Mouse (Mus musculus): ENCODE measurements around the gene Rtkn. TPM values are rescaled to one million over a fixed set of nuclear protein-coding genes. Genes with fewer than 3 reads are reported as not detected.

Gene Rtkn
- polyA plus RNA-seq, 1 experiment from 2014 or later: 11.6 TPM

GRCm38 (mm10) chr6:83142886-83143285, 7.6 kb downstream of the Rtkn start:
- Histone ChIP-seq H3K9ac (ENCODE audit: low read length) (peak overlapping the region; percentile 79), H3K36me3 (ENCODE audit: control insufficient read depth, insufficient read depth, low read length) (peaks cover 19% of the 10 kb centered on the region), H3K27ac (replicated peaks in 1 of 2; ENCODE audit: control insufficient read depth in 1 of 2, insufficient read depth in 1 of 2, low read depth in 2 of 2, low read length in 2 of 2) (no peak overlapping the region), H3K4me1 (ENCODE audit: control insufficient read depth in 2 of 2, insufficient read depth in 2 of 2, low read length in 2 of 2) (peaks cover 18 to 26% of the 10 kb centered on the region in 2 experiments), H3K4me3 (ENCODE audit: control insufficient read depth in 1 of 2, insufficient read depth in 1 of 2, low read depth in 1 of 2, low read length in 2 of 2) (peak overlapping the region in 1 of 2 experiments; percentile 39; a peak in 1 of 4 replicates), H3K27me3 (ENCODE audit: control insufficient read depth, insufficient read depth, low read length) (no peaks in the 10 kb centered on the region), H3K9me3 (ENCODE audit: control insufficient read depth, low read length) (no peaks in the 10 kb centered on the region), H3K4me2 (ENCODE audit: low read length) (peak overlapping the region; percentile 82)
- WGBS: 41% methylated on average over 11 of the region's 11 CpGs
- no peak for ATAC-seq (ENCODE audit: insufficient number of reproducible peaks, insufficient read depth, low FRiP score, low read depth)

- H3K4me1 ChIP-seq (ENCODE audit: control insufficient read depth in 2 of 2, insufficient read depth in 2 of 2, low read length in 2 of 2): peaks cover 14 to 16% of the 10 kb centered on the region in 2 experiments
- H3K4me2 ChIP-seq (ENCODE audit: low read length): no peak overlapping the region
- no peak for ATAC-seq (ENCODE audit: insufficient number of reproducible peaks, insufficient read depth, low FRiP score, low read depth)
- no peaks in the 10 kb centered on the region for H3K27me3 ChIP-seq (ENCODE audit: control insufficient read depth, insufficient read depth, low read length)
- H3K9ac ChIP-seq (ENCODE audit: low read length): no peak overlapping the region
- peak overlapping the region in 1 of 2 experiments; percentile 48; a peak in 1 of 4 replicates for H3K27ac ChIP-seq (replicated peaks in 1 of 2; ENCODE audit: control insufficient read depth in 1 of 2, insufficient read depth in 1 of 2, low read depth in 2 of 2, low read length in 2 of 2)
- 62% methylated on average over 2 of the region's 2 CpGs for WGBS
- no peak overlapping the region for H3K4me3 ChIP-seq (ENCODE audit: control insufficient read depth in 1 of 2, insufficient read depth in 1 of 2, low read depth in 1 of 2, low read length in 2 of 2)
- peaks cover 41% of the 10 kb centered on the region for H3K36me3 ChIP-seq (ENCODE audit: control insufficient read depth, insufficient read depth, low read length)
- H3K9me3 ChIP-seq (ENCODE audit: control insufficient read depth, low read length): no peaks in the 10 kb centered on the region
These were observed 9.9 kb downstream of the Rtkn start for GRCm38 (mm10) chr6:83145209-83145608.

GRCm38 (mm10) chr6:83145805-83146204, 10.5 kb downstream of the Rtkn start:
- no peak overlapping the region for H3K4me2 ChIP-seq (ENCODE audit: low read length)

GRCm38 (mm10) chr6:83147280-83147679, 12.0 kb downstream of the Rtkn start:
- H3K27me3 ChIP-seq (ENCODE audit: control insufficient read depth, insufficient read depth, low read length): no peaks in the 10 kb centered on the region
- no peak for ATAC-seq (ENCODE audit: insufficient number of reproducible peaks, insufficient read depth, low FRiP score, low read depth)
- no peak overlapping the region for H3K27ac ChIP-seq (replicated peaks in 1 of 2; ENCODE audit: control insufficient read depth in 1 of 2, insufficient read depth in 1 of 2, low read depth in 2 of 2, low read length in 2 of 2)
- peaks cover 5 to 12% of the 10 kb centered on the region in 2 experiments; a peak in 2 of 4 replicates for H3K4me1 ChIP-seq (ENCODE audit: control insufficient read depth in 2 of 2, insufficient read depth in 2 of 2, low read length in 2 of 2)
- WGBS: 56% methylated on average over 7 of the region's 7 CpGs
- H3K36me3 ChIP-seq (ENCODE audit: control insufficient read depth, insufficient read depth, low read length): peaks cover 50% of the 10 kb centered on the region
- H3K4me3 ChIP-seq (ENCODE audit: control insufficient read depth in 1 of 2, insufficient read depth in 1 of 2, low read depth in 1 of 2, low read length in 2 of 2): no peak overlapping the region
- no peaks in the 10 kb centered on the region for H3K9me3 ChIP-seq (ENCODE audit: control insufficient read depth, low read length)
- no peak overlapping the region for H3K4me2 ChIP-seq (ENCODE audit: low read length)
- H3K9ac ChIP-seq (ENCODE audit: low read length): no peak overlapping the region

More at GRCm38 (mm10) chr6:83145805-83146204, 10.5 kb downstream of the Rtkn start:
- Histone ChIP-seq H3K4me1 (ENCODE audit: control insufficient read depth in 2 of 2, insufficient read depth in 2 of 2, low read length in 2 of 2) (peaks cover 14 to 16% of the 10 kb centered on the region in 2 experiments), H3K36me3 (ENCODE audit: control insufficient read depth, insufficient read depth, low read length) (peaks cover 41% of the 10 kb centered on the region), H3K27ac (replicated peaks in 1 of 2; ENCODE audit: control insufficient read depth in 1 of 2, insufficient read depth in 1 of 2, low read depth in 2 of 2, low read length in 2 of 2) (peak overlapping the region; percentile 34 to 48), H3K27me3 (ENCODE audit: control insufficient read depth, insufficient read depth, low read length) (no peaks in the 10 kb centered on the region), H3K4me3 (ENCODE audit: control insufficient read depth in 1 of 2, insufficient read depth in 1 of 2, low read depth in 1 of 2, low read length in 2 of 2) (no peak overlapping the region), H3K9ac (ENCODE audit: low read length) (no peak overlapping the region), H3K9me3 (ENCODE audit: control insufficient read depth, low read length) (no peaks in the 10 kb centered on the region)
- WGBS: 55% methylated on average over 9 of the region's 9 CpGs
- no peak for ATAC-seq (ENCODE audit: insufficient number of reproducible peaks, insufficient read depth, low FRiP score, low read depth)

- no peaks in the 10 kb centered on the region for H3K27me3 ChIP-seq (ENCODE audit: control insufficient read depth, insufficient read depth, low read length)
- no peak overlapping the region for H3K4me2 ChIP-seq (ENCODE audit: low read length)
- 28% methylated on average over 8 of the region's 8 CpGs for WGBS
- H3K36me3 ChIP-seq (ENCODE audit: control insufficient read depth, insufficient read depth, low read length): peaks cover 53% of the 10 kb centered on the region
- no peak overlapping the region for H3K9ac ChIP-seq (ENCODE audit: low read length)
- H3K27ac ChIP-seq (replicated peaks in 1 of 2; ENCODE audit: control insufficient read depth in 1 of 2, insufficient read depth in 1 of 2, low read depth in 2 of 2, low read length in 2 of 2): no peak overlapping the region
- no peak overlapping the region for H3K4me3 ChIP-seq (ENCODE audit: control insufficient read depth in 1 of 2, insufficient read depth in 1 of 2, low read depth in 1 of 2, low read length in 2 of 2)
- no peaks in the 10 kb centered on the region for H3K9me3 ChIP-seq (ENCODE audit: control insufficient read depth, low read length)
- no peak for ATAC-seq (ENCODE audit: insufficient number of reproducible peaks, insufficient read depth, low FRiP score, low read depth)
- H3K4me1 ChIP-seq (ENCODE audit: control insufficient read depth in 2 of 2, insufficient read depth in 2 of 2, low read length in 2 of 2): peaks cover 5% of the 10 kb centered on the region in 2 experiments; a peak in 2 of 4 replicates
These were observed 16.5 kb downstream of the Rtkn start for GRCm38 (mm10) chr6:83151721-83152120.

- H3K4me1 ChIP-seq (ENCODE audit: control insufficient read depth in 2 of 2, insufficient read depth in 2 of 2, low read length in 2 of 2): peaks cover 5% of the 10 kb centered on the region in 2 experiments; a peak in 2 of 4 replicates
- H3K27ac ChIP-seq (replicated peaks in 1 of 2; ENCODE audit: control insufficient read depth in 1 of 2, insufficient read depth in 1 of 2, low read depth in 2 of 2, low read length in 2 of 2): no peak overlapping the region
- no peak overlapping the region for H3K9ac ChIP-seq (ENCODE audit: low read length)
- WGBS: 84% methylated on average over 12 of the region's 12 CpGs
- no peak overlapping the region for H3K4me3 ChIP-seq (ENCODE audit: control insufficient read depth in 1 of 2, insufficient read depth in 1 of 2, low read depth in 1 of 2, low read length in 2 of 2)
- H3K9me3 ChIP-seq (ENCODE audit: control insufficient read depth, low read length): no peaks in the 10 kb centered on the region
- peak; percentile 15; the same call in 1 of the 2 replicates for ATAC-seq (ENCODE audit: insufficient number of reproducible peaks, insufficient read depth, low FRiP score, low read depth)
- no peaks in the 10 kb centered on the region for H3K27me3 ChIP-seq (ENCODE audit: control insufficient read depth, insufficient read depth, low read length)
- no peak overlapping the region for H3K4me2 ChIP-seq (ENCODE audit: low read length)
- peaks cover 40% of the 10 kb centered on the region for H3K36me3 ChIP-seq (ENCODE audit: control insufficient read depth, insufficient read depth, low read length)
These were observed 17.8 kb downstream of the Rtkn start for GRCm38 (mm10) chr6:83153038-83153437.

GRCm38 (mm10) chr6:83153485-83153884, 18.2 kb downstream of the Rtkn start:
- Histone ChIP-seq H3K4me3 (ENCODE audit: control insufficient read depth in 1 of 2, insufficient read depth in 1 of 2, low read depth in 1 of 2, low read length in 2 of 2) (no peak overlapping the region), H3K9ac (ENCODE audit: low read length) (no peak overlapping the region), H3K4me1 (ENCODE audit: control insufficient read depth in 2 of 2, insufficient read depth in 2 of 2, low read length in 2 of 2) (peaks cover 5% of the 10 kb centered on the region in 2 experiments; a peak in 2 of 4 replicates), H3K36me3 (ENCODE audit: control insufficient read depth, insufficient read depth, low read length) (peaks cover 35% of the 10 kb centered on the region), H3K4me2 (ENCODE audit: low read length) (no peak overlapping the region), H3K27me3 (ENCODE audit: control insufficient read depth, insufficient read depth, low read length) (no peaks in the 10 kb centered on the region), H3K27ac (replicated peaks in 1 of 2; ENCODE audit: control insufficient read depth in 1 of 2, insufficient read depth in 1 of 2, low read depth in 2 of 2, low read length in 2 of 2) (no peak overlapping the region), H3K9me3 (ENCODE audit: control insufficient read depth, low read length) (no peaks in the 10 kb centered on the region)
- WGBS: 60% methylated on average over 5 of the region's 5 CpGs
- ATAC-seq (ENCODE audit: insufficient number of reproducible peaks, insufficient read depth, low FRiP score, low read depth): no peak
